Mouse (Mus musculus) ES-E14 (cell line): ENCODE results near the gene Zfp526. TPM values are rescaled to one million over a fixed set of nuclear protein-coding genes. Genes with fewer than 3 reads are reported as not detected.

Experiments used
- DNase-seq: peaks from one replicate; pipeline ENCODE4 v3.0.0-alpha.2; 2013; ENCODE audit warnings: low read depth, low spot score
- H3K27ac ChIP-seq: 2 replicates; pipeline ENCODE4 v1.5.1; 2012; ENCODE audit warnings: low read depth, mild to moderate bottlenecking, low read length, moderate library complexity, mixed read lengths; ENCODE audit not compliant: poor library complexity, insufficient read depth, severe bottlenecking
- H3K36me3 ChIP-seq: 2 replicates; pipeline ENCODE4 v1.6.1; 2012; ENCODE audit warnings: mild to moderate bottlenecking, low read length, moderate library complexity, mixed read lengths; ENCODE audit not compliant: control insufficient read depth, poor library complexity, insufficient read depth, severe bottlenecking
- H3K4me1 ChIP-seq, 2 experiments: fragments of 150-350 bp in 1 of 2; sonication (generic) in 1 of 2; 2 replicates each; pipeline ENCODE4 v1.6.1; 2012; ENCODE audit warnings: low read length in 2 of 2, mild to moderate bottlenecking in 1 of 2, mixed read lengths in 1 of 2; ENCODE audit not compliant: control insufficient read depth in 2 of 2, insufficient read depth in 2 of 2, poor library complexity in 1 of 2
- H3K4me3 ChIP-seq, 2 experiments: fragments of 150-350 bp in 1 of 2; sonication (generic) in 1 of 2; 2 replicates each; pipeline ENCODE4 v1.5.1; 2012; ENCODE audit warnings: low read length in 2 of 2, low read depth in 1 of 2, mild to moderate bottlenecking in 1 of 2, mixed read lengths in 1 of 2; ENCODE audit not compliant: insufficient read depth in 1 of 2, poor library complexity in 1 of 2, severe bottlenecking in 1 of 2
- H3K9ac ChIP-seq: 2 replicates; pipeline ENCODE4 v1.6.1; 2012; ENCODE audit warnings: low read depth, mild to moderate bottlenecking, low read length, mixed read lengths; ENCODE audit not compliant: poor library complexity, insufficient read depth, severe bottlenecking
- H3K9me3 ChIP-seq: fragments of 150-350 bp; sonication (generic); 2 replicates; pipeline ENCODE4 v1.6.1; 2012; ENCODE audit warnings: low read depth, mild to moderate bottlenecking, low read length; ENCODE audit not compliant: control insufficient read depth, insufficient read depth
- CHD2 ChIP-seq: IDR thresholded peaks from 2 replicates; pipeline ENCODE4 v1.6.1; 2014; ENCODE audit warnings: mild to moderate bottlenecking, low read depth, low read length, inconsistent platforms
- HCFC1 ChIP-seq: IDR thresholded peaks from 2 replicates; pipeline ENCODE4 v1.6.1; 2012; ENCODE audit warnings: low read length, inconsistent platforms, borderline replicate concordance; ENCODE audit not compliant: insufficient read depth
- MAFK ChIP-seq: IDR thresholded peaks from 2 replicates; pipeline ENCODE4 v1.6.1; 2014; ENCODE audit warnings: mild to moderate bottlenecking, low read depth, low read length, inconsistent platforms; ENCODE audit not compliant: insufficient read depth
- ZC3H11A ChIP-seq: IDR thresholded peaks from 2 replicates; pipeline ENCODE4 v1.6.1; 2012; ENCODE audit warnings: low read depth, mild to moderate bottlenecking, inconsistent platforms, low read length, borderline replicate concordance
- ZNF384 ChIP-seq: IDR thresholded peaks from 2 replicates; pipeline ENCODE4 v1.6.1; 2012; ENCODE audit warnings: low read depth, low read length, inconsistent platforms
- in situ Hi-C, 2 experiments: fragments of 600-800 bp; cut with MboI; formaldehyde crosslinking; loops; one replicate each; pipeline ENCODE4 v1.15.1; 2025; ENCODE audit warnings: low sequenced_read_pairs in 2 of 2, inconsistent platforms in 1 of 2; ENCODE audit not compliant: unreplicated experiment in 2 of 2
- total RNA-seq: library from RNA; depleted of rRNA; stranded (reverse); fragments of 300-350 nt; gene quantifications from 2 replicates; pipeline ENCODE4 v1.2.3, GENCODE M21; 2012

Gene Zfp526
- total RNA-seq, 1 experiment = 5.0 TPM

DNA sequence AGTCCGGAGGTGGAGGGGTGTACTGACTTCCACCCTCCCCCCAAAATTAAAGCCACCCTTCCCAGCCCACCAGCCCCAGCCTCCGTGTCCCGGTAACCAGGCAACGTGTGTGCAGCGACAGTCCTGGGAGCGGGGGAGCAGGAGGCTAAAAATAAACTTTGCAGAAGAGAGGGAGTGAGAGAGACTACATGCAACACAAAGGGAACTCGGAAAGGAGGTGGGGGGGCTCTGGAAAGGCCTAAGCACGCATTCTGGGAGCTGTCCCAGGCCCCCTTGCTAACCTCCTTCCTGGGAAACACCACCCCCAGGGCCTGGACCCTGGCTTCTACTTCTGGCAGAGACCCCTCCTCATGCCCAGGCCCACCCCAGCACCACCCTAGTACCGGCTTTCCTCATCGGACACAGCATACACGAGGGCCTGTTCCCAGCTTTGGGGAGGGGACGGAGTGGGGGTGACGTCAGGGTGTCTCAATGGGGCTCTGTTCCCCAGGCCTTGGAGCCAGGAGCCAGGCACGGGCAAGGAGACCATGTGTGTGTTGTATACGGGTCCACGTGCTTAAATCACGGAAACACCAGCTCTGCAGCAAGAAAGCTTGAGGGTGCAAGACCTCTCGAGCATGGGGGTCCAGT, 26.9 kb downstream of the Zfp526 start:
- H3K27ac ChIP-seq = peak overlapping the region; percentile 94; the same call in 1 of the 2 replicates
- H3K4me1 ChIP-seq = peaks cover 3 to 31% of the 10 kb centered on the region in 2 experiments
- TF ChIP-seq MAFK = no peak
- TF ChIP-seq ZC3H11A = no peak
- TF ChIP-seq HCFC1 = no peak
- TF ChIP-seq ZNF384 = no peak
- no peak for TF ChIP-seq CHD2
- no peaks in the 10 kb centered on the region for H3K9me3 ChIP-seq
- H3K4me3 ChIP-seq = peak overlapping the region; percentile 92 to 98
- in situ Hi-C loops = no loop called here
- peak overlapping the region; percentile 91 for H3K9ac ChIP-seq
- no peak for DNase-seq
- peaks cover 34% of the 10 kb centered on the region for H3K36me3 ChIP-seq

DNA sequence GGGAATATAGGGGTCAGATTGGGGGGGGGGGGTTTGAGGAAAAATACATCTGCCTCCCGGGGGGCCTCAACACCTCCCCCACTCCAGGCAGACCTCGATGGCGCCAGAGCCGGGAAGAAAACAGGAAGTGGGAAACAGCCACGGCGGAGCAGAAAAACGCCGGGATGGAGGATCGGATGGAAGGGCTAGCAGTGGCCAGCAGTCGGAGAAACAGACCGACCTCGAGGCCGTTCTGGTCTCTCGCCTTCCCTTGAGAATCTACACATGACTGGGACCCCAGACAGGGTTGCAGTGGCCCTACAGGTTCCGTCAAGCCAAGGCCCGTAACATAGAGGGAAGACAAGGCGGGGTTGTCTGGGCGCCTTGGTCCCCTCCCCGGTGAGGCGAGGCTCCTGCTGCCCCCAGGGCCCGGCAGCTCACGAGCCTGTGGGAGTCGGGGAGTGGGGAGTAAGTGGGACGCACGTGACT, 27.7 kb downstream of the Zfp526 start:
- H3K27ac ChIP-seq = peak overlapping the region; percentile 94
- H3K4me3 ChIP-seq = peak overlapping the region; percentile 92 to 98
- H3K4me1 ChIP-seq = peaks cover 3 to 26% of the 10 kb centered on the region in 2 experiments
- H3K9ac ChIP-seq = peak overlapping the region; percentile 91
- no peak for DNase-seq
- H3K36me3 ChIP-seq = peaks cover 29% of the 10 kb centered on the region
- TF ChIP-seq MAFK (no peak), CHD2 (no peak)
- no peaks in the 10 kb centered on the region for H3K9me3 ChIP-seq
- in situ Hi-C loops = no loop called here

DNA sequence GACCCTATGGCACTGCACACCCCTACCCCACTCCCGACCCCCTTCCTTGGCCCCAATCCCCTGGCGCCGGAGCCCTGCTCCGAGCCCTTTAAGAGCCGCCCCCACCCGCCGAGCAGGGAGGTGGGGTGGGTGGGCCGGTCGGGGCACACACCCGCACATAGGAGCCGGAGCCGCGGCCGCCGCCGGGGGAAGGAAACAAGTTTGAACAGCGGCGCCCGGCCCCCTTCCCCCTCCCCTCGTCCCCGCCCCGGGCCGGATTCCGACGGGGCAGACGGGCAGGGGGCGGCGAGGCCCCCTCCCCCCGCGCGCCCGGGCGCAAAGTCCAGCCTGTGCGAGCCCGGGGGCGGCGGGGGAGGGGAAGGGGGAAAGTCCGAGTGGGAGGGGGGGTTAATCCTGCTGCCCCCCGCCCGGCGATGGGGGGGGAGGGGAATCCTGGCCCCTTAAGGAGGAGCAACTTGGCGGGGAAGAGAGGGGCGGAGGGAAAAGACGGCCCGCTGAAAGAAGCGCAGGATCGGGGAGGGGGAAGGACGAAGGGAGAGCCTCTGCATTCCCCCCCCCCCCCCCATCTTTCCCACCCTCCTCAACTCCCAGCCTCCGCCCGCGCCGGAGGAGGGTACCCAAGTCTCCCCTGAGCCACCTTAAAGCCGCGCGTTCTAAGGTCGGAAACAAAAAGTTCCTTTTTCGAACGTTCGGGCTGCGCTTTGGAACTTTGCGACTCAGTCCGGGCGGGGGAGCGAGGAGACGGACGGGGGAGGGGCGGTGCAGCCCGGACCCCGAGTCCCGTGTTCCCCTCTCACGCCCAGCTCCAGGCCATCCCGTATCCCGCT, 28.3 kb downstream of the Zfp526 start:
- in situ Hi-C loops = no loop called here
- peaks cover 3 to 22% of the 10 kb centered on the region in 2 experiments for H3K4me1 ChIP-seq
- peak; percentile 68 for DNase-seq
- no peaks in the 10 kb centered on the region for H3K9me3 ChIP-seq
- H3K36me3 ChIP-seq = peaks cover 24% of the 10 kb centered on the region
- TF ChIP-seq CHD2 = no peak
- no peak for TF ChIP-seq MAFK
- TF ChIP-seq ZC3H11A = no peak
- no peak for TF ChIP-seq HCFC1
- no peak for TF ChIP-seq ZNF384
- peak overlapping the region; percentile 94 for H3K27ac ChIP-seq
- H3K9ac ChIP-seq = peak overlapping the region; percentile 91
- peak overlapping the region; percentile 92 to 98 for H3K4me3 ChIP-seq

DNA sequence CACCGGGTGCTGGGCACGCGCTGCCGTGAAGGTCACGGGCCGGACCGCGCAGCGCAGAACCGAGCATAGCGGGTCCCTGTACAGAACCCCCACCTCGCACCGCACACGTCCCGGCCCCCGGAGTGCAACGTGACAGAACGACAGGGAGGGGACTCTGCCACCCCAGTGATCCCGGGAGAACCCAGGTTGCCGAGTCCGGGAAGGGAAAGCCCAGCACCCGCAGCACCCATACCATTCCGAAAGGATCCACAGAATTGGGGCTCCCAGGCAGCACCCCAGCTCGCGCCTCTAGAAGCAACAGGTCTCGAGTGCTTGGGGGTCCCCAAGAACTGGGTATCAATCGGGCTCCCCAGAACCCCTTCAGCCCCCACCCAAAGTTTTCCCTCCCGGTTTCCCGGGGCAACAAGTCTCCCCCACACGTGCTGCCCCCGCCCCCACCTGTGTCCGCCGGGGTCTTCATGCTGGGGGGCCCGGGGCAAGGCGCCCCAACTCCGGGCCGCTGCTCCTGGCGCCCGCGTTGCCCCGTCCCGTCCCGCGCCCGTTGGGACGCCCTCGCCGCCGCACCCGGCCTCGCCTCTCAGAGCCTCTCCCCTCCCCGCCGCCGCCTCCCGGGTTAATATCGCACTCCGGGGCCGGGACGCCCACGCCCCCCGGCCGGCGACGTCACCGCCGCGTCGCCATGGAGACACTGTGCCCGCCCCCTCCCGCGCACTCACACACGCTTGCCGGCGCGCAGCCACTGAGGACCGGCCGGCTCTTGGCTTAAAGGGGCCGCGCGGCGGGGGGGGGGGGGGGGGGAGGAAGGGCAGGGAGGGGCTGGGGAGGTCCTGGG, 29.1 kb downstream of the Zfp526 start, which contains the start of gene Erf:
Gene Erf (minus strand): TSS at position 621 of the 832 bp plus-strand sequence.
- Histone ChIP-seq H3K36me3 (peaks cover 16% of the 10 kb centered on the region), H3K4me3 (peak within 1 kb of the TSS; percentile 92 to 98), H3K27ac (peak within 1 kb of the TSS; percentile 94), H3K9ac (peak within 1 kb of the TSS; percentile 87), H3K4me1 (peaks cover 3 to 18% of the 10 kb centered on the region in 2 experiments), H3K9me3 (no peaks in the 10 kb centered on the region)
- TF ChIP-seq MAFK (no peak), ZNF384 (no peak), CHD2 (no peak), HCFC1 (no peak), ZC3H11A (no peak)
- in situ Hi-C loops = no loop called here
- DNase-seq = peak; percentile 82
